Mouse (Mus musculus) adipocyte (in vitro differentiated cells): ENCODE measurements around the gene Naa50.

ENCODE experiments used
- DNase-seq: peaks from one replicate; pipeline ENCODE4 v3.0.0-alpha.2; 2016; ENCODE audit warnings: low spot score

The Naa50 gene

GRCm38 (mm10) chr16:44140186-44140787 lies 657 bp downstream of the Naa50 start:
- DNase-seq: peak; percentile 96

- DNase-seq: peak; percentile 65
Observed at GRCm38 (mm10) chr16:44141483-44141882, 1.9 kb downstream of the Naa50 start.

GRCm38 (mm10) chr16:44149002-44149767 lies 9.6 kb downstream of the Naa50 start:
- no peak for DNase-seq

GRCm38 (mm10) chr16:44154497-44155057 lies 14.9 kb downstream of the Naa50 start:
- no peak for DNase-seq

GRCm38 (mm10) chr16:44159325-44159724 lies 19.7 kb downstream of the Naa50 start:
- DNase-seq: no peak

- no peak for DNase-seq
Observed at GRCm38 (mm10) chr16:44163831-44164230, 24.2 kb downstream of the Naa50 start.

- DNase-seq: peak; percentile 54
Observed at GRCm38 (mm10) chr16:44165182-44165581, 25.6 kb downstream of the Naa50 start.

- DNase-seq: no peak
Observed at GRCm38 (mm10) chr16:44168990-44169389, 29.4 kb downstream of the Naa50 start.

GRCm38 (mm10) chr16:44172297-44173154 lies 32.9 kb downstream of the Naa50 start:
- DNase-seq: peak; percentile 98

GRCm38 (mm10) chr16:44173155-44173941 lies 33.7 kb downstream of the Naa50 start, which contains the start of gene Usf3:
Usf3 (plus strand) TSS chr16:44173246.
- DNase-seq: peak; percentile 50

- DNase-seq: peak; percentile 61
Observed at GRCm38 (mm10) chr16:44173966-44174530, 34.4 kb downstream of the Naa50 start.

- peak; percentile 39 for DNase-seq
Observed at GRCm38 (mm10) chr16:44175001-44175400, 35.4 kb downstream of the Naa50 start.

GRCm38 (mm10) chr16:44176511-44176910 lies 36.9 kb downstream of the Naa50 start:
- DNase-seq: no peak

- DNase-seq: no peak
Observed at GRCm38 (mm10) chr16:44178555-44178954, 38.9 kb downstream of the Naa50 start.

- no peak for DNase-seq
Observed at GRCm38 (mm10) chr16:44182597-44182996, 43.0 kb downstream of the Naa50 start.

GRCm38 (mm10) chr16:44184769-44185168 lies 45.1 kb downstream of the Naa50 start:
- no peak for DNase-seq

- DNase-seq: no peak
Observed at GRCm38 (mm10) chr16:44187172-44187571, 47.5 kb downstream of the Naa50 start.

- no peak for DNase-seq
Observed at GRCm38 (mm10) chr16:44188766-44189165, 49.1 kb downstream of the Naa50 start.

- DNase-seq: no peak
Observed at GRCm38 (mm10) chr16:44190032-44190431, 50.4 kb downstream of the Naa50 start.

- DNase-seq: no peak
Observed at GRCm38 (mm10) chr16:44190968-44191367, 51.3 kb downstream of the Naa50 start.

- no peak for DNase-seq
Observed at GRCm38 (mm10) chr16:44199066-44199703, 59.6 kb downstream of the Naa50 start.
